Mouse (Mus musculus) A20 (cell line): ENCODE data around the gene Insc.

ENCODE experiments used
- DNase-seq: peaks from one replicate; pipeline ENCODE4 v3.0.0-alpha.2; 2011; ENCODE audit warnings: low read depth, low spot score

The Insc gene

DNA sequence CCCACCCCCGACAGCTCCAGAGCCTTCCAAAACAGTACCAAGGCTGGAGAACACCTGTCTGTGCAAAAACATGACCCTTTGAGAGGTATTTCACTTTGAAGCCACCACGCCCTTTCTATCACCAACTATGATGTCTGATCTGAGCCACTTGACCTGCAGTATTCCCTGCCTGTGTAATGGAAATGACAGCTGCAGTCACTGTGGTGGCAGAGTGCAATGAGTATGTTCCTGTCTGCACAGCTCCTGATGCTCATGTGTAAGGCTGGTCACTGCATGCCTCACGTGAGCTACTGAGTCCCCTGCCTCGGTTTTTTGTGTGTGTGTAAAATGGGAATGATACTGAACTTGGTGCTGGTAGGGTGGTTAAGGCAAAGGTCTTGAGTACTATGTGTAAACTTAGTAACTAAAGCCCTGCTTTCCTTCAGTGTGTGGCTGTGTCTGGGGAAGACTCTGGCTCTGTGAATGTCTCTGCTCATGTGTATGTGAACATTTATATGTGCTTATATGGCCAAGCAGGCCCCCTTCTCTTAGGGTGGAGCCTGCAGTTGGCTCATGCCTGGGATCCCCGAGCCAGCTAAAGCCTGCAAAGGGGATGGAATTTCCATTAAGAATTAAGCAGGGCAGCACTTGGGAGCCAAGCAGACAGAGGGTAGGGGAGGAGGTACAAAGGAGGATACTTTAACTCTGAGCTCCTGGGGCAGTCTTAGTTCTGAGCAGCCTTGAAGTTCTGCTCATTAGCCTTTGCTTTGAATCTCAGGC is at the start of gene Insc:
Gene Insc, plus strand, starts transcription at position 673 of the 759 bp plus-strand sequence.
- DNase-seq, result no peak

DNA sequence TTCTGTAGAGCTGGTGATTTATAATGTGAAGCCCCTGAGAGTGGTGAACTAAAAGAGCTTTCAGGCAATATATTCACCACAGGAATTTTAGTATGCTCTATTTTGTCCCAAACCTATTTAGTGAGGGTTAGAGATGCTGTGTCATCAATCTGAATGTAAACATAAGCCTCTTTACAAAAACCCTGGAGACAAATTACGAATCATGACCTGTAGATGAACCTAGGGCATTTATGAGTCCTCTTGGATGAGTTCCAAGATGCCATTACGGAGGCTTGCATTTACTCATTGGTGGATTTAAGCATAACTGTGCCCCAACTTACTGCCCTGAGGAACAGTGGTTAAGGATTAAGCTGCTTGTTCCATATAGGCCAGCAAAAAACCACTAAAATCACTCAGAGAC is 42.6 kb upstream of the Insc start:
- no peak for DNase-seq

DNA sequence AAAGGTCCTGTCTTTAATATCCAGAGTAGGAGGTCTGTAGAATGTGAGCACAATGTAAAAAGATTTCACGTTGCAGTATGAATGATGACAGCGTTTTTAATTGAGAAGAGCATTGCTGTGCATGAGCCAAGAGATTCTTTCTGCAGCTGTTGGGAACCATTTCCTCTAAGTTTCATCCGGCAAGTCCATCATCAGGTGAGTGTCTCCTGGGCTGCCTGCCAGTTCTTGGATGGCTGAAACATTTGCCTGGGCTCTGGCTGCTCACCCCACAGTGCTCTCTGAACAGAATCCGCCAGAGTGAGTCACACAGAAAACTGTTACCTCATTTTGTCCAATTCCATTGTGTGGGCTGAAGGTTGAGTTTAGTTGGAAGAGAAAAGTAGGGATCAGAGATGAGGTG is 36.8 kb upstream of the Insc start:
- no peak for DNase-seq

DNA sequence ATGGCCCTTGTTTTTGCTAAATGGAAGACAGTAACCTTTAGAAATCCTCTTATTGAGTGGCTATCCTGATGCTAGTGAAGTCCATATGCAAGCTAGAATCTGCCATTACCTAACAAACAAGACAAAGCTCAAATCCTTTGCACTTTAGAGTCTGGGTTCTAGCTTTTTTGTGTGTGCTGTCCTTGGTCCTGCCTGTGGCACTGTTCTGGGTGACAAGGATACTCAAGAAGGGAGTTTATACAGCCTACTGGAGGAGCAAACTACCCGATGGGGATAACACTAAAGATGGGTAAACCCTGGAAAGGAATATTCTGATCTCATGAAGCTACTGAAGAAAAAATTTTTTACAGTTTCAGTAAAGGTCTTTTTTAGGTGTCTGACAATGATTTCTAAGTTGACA is 36.1 kb upstream of the Insc start:
- DNase-seq, result no peak

DNA sequence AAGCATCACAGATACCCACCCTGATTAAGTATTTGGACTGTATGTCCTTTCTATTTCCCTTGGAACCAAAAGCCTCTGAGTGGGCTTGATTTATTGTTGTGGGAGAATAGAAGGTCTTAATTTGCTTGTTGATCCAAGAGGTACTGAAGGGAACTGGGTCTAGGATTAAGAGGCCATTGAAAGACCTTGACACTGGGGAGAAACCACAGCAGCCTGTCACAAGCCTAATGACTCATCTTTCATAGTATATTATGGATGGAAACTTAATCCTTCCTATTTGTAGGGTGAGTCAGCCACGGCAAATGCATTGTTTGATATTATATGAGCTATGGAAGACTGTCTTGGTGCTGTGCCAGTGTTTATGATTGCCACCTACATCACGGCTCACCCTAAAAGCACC is 33.1 kb upstream of the Insc start:
- DNase-seq, result no peak

DNA sequence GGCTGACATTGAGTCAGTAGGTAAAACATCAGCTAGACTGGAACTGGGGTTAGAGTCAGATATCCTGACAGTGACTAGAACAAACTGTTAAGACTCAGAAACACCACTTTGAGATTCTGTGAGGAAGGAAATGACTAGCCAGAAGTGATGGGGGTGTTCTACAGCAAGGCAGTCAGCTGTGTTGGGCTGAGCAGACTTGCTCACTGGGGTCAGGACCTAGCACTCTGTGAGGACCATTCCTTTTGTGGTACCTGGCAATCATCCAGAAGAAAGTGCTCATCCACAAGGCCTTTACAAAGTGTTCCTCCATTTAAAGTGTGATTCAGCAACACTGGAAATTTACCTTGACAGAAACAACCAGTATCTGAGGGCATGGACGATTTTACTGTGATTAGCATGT is 31.0 kb upstream of the Insc start:
- no peak for DNase-seq

DNA sequence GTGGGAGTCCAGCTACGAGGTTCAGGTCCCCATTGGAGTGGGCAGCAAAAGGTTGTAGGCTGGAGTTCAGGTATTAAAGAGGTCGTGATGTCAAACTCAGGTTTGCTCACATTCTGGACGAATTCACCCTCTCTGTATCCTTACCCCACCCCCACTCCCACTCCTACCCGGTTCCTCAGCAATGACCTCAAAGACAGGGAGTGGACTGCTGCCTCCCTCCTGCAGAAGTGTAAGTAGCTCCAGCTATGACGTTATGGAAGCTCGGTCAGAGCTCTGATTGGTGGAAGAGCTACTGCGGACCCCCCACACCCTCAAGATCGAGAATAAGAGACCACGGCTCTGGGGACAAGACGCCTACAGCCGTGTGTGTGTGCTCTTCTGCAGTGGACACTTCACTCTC is 25.2 kb upstream of the Insc start, which contains the start of gene Calcb:
Gene Calcb, plus strand, starts transcription at position 344 of the 400 bp plus-strand sequence.
- no peak for DNase-seq

DNA sequence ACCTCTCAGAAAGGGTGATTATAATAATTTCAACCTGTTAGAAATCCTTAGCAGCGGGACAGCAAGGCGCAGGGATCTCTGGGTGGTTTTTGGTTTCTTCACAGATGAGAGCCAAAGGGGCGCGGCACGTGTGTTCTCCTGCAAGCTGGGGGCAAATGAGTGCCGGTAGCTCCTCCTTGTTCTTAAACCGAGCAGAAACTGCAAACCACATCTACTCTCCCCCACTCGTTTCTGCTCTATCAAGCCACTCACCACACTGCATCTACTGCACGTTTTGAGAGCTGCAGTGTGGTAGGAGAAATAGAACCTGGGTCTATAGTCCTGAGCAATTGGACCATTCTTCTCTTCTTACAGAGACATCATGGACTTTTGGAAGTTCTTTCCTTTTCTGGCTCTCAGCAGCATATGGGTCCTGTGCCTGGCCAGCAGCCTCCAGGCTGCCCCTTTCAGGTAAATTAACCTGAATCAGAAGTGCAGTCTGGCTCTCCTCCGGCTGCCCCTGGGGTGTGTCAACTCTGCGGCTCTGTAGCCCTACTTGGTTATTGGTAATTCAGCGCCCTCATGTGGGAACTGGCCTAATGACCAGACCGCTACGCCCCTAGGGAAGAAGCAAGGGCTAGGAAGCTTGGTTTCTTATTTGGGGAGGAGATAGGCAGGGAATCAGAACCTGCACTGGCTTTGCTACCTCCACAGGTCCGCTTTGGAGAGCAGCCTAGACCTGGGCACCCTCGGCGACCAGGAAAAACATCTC is 23.9 kb upstream of the Insc start:
- DNase-seq, result peak; percentile 49

DNA sequence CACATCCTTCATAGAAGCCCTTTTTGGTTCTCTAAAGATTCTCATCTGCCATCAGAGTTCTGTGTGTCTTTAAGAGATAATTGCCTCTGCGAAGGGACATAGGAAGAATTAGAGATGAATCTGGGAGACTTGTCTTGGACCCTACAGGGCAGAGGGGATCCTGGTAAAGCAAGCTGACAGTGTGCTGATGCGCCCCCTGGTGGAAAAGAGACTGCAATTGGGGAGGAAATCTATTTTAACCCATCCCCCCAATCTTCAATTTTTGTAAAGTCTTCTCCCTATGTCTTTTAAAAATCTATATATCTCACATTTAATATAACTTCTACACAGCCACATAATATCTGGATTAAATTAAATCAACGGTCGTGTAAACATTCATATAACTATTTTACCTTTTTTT is 13.8 kb upstream of the Insc start:
- peak; percentile 35 for DNase-seq

DNA sequence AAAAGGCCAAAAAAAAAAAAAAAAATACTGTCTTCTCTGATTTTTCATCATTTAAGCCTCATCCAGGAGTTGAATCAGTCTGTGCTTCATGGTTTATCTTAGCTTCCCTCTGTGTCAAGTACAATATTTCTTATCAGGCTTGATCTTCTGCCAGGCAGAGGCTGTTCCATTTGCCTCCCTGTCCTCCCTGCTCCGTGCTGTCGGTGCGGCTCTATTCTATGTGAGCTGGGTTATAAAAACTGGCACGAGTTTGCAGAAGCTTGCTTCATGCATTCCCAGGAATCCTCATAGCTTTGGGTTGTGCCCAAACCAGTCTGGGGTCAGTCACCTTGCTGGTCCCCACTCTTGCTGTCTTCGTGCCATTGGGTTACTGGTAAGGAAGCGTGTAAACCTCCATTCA is 12.3 kb upstream of the Insc start:
- DNase-seq, result no peak

DNA sequence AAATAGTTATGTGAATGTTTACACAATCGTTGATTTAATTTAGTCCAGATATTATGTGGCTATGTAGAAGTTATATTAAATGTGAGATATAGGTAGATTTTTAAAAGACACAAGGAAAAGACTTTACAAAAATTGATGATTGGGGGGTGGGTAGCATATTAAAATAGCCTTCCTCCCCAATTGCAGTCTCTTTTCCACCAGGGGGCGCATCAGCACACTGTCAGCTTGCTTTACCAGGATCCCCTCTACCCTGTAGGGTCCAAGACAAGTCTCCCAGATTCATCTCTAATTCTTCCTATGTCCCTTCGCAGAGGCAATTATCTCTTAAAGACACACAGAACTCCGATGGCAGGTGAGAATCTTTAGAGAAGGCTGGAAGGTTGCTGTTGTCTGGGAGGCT is 11.8 kb upstream of the Insc start:
- peak; percentile 23 for DNase-seq

DNA sequence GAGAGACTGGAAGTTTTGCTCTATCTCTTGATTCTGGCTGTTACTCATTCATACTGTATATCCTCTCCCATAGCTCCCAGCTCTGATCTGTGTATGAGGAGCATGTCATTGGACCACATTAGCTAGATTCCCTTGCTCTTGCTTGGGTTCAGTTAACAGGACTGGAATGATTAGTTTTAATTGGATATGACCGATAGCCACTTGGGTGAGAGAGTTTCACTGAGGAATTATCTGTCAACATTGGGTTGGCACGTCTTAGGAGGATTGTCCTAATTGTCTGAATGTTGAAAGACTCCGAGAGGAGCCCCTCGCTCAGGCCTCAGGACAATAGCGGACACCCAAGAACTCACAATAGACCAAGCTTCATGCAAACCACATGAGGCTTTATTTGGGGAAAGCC is 7.2 kb upstream of the Insc start:
- DNase-seq, result no peak

DNA sequence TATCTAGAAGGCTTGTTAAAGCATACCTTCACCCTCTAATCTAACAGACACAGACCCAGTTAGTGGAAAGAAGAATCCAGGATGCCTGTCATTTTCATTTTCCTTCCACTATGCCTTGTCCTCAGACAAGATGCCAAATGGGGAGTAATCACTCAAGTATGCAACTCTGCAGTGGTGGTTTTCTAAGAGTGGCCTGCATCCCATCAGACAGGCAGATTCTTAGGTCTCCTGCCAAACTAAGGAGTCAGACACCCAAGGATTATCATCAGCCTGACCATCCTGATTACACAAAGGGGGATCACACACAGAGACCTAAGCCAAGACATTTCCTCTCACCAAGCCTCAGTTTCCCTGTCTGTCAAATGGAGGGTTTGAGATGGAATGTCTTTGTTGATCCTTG is 5.3 kb upstream of the Insc start:
- no peak for DNase-seq

DNA sequence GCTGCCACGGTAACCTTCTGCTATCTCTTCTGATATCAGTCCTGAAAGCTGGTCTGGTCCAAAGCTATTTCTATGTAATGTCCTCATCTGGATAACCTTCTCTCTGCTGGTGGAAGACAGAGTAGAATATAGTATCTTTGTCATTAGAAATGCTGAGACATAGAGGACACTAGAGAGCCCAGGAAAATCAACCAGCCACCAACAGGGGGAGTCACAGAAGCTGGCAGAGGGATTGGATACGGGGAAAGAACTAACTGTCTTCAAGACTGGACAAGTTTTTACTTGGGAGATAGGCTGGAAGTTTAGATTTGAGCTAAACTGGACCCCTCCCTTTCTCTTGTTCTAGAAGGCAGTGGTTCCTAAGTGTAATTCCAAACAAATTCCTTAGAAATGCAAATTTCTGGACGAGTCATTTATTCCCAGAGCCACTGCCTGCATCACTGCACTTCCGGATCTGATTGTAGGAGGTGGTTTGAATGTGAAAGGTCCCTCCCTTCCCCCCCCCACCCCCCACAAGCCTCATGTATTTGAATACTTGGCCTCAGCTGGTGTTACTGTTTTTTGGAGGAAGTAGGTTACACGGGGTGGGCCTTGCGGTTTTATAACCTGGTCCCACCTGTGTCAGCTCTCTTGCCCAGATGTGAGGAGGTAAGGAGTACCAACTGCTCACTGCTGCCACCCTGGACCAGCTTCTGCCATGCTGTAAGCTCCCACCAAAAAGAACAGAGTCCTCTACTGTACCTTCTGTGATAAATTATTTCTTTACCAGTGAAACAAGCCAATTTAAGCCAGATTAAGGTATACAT is 2.9 kb upstream of the Insc start:
- DNase-seq, result peak; percentile 76

DNA sequence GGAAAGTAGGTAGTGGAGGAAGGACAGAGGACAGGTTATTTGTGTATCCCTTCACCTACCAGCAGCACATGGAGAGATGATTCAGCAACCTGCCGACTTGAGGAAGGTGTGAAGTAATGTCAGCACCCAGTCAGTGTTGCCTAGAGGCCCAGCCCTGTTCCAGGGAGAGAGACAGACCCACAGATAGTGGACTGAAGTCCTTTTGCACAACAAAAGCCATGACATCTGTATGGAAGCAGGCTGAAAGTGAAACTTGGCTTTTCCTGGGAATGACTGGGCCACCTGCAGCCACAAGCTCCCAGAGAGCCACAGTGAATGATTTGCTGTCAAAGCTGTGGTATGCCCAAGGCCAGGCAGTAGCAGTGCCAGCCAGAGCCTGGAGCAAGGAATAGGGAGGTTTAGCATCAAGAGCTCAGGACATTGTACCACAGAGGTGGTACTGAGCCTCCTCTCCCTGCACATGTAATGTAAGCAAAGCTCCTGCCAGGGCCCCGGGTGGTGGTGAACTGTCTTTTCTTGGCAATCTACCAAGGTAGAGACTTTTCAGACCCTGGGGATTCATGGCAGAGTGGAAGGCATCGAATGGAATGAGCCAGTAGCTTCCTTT is 1.2 kb downstream of the Insc start:
- no peak for DNase-seq

DNA sequence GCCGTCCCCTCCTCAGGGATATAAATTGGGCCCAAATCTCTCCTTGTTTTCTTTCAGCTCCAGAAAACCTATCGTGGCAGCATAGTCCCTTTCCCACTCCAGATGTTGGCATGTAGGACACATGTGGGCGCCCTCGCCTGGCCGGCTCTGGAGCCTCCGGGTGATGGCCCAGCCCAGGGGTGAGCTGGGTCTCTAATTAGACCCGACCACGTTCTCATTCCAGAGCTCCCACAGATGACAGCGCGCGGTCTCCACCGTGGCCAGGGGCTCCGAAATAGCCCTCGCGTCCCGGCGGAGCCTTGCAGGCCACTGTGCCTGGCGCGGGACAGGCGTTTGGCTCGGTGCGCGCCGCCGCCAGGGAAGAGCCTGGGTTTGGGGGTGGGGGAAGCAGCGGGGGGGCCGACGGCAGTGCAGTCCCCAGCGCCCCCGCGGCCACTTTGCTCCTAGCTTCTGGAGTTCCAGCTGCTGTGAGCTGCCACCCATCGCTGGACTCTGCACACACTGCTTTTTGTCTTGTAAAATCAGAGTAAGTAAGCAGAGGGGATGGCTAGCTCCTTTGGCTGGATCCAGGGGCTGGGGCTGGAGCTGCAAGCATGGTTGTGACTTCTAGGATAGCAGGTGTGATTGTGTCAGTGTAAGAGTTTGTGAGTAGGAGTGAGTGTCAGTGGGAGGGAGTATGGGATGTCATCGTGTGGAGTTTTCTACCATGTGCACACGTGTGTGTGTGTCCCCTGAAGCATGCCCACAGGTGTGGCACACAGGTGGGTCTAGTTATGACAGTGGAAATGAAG is 2.2 kb downstream of the Insc start:
- DNase-seq, result no peak

DNA sequence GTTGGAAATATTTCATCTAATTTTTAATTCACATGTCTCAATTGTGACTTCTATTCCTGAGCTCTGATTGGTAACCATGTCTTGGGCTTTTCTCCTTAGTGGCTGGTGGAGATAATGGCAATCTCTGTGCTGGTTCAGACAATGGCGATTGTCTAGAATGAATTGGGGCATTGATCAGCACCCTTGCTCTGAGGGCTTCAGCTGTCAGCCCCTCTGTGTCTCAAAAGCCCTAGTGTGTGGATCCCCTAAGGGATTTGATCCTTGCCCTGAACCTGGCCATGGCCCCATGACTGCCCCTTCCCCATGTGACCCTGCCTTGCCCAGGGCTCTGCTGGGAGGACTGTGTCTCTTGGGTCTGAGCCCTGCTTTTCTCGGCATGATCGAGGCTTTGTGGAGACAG is 4.1 kb downstream of the Insc start:
- no peak for DNase-seq

DNA sequence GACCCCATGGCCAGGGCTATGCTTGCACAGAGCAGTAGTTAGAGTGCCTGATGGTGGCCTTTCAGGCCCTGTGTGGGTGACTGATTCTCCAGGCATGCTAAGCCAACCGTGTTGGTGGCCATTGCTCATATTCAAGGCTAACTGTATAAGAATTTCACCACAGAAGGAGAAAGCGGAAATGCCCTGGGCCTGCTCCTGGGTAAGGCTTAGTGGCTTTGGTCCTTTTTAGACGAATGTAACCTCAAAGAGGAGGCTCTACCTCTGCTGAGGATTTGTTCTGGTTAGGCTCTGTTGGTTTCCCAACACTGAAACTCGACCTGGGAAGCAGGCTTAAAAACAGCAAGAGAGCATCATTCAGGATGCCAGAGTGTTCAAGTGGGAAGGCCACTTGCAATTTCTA is 4.7 kb downstream of the Insc start:
- no peak for DNase-seq

DNA sequence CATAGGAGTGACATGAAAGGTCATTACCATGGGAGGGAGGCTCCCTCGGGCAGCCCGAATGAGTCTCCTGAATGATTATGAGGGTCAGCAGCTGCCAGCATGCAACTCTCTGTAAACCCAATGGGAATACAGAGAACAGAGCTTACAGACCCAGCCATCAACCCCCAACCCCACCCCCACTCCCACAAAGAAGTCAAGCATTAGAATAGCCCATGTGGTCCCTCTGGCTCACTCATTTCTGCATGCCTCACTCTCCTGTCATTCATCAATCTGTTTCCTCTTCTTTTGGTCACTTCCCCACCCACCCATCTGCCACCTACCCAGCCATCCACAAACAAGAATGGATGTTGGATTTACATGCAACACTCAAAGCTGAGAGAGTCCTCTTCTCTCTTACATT is 10.0 kb downstream of the Insc start:
- DNase-seq, result no peak

DNA sequence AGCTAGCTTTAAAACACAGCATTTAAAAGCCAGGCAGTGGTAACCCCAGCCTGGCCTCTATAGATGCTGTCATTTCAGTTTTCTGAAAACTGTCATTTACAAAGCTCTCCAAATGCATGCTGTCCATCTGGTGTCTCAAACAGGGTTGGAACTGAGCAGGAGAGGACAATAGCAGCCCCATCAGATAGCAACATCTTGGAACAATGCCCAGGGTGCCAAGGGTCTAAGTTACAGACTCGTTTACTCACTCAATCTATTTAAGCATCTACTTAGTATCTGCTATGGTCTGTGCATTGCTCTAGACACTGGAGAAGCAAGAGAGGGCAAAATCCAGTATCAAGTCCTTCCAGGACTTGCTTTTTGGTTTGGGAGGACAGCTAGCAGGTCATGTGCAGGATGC is 10.7 kb downstream of the Insc start:
- DNase-seq, result no peak

DNA sequence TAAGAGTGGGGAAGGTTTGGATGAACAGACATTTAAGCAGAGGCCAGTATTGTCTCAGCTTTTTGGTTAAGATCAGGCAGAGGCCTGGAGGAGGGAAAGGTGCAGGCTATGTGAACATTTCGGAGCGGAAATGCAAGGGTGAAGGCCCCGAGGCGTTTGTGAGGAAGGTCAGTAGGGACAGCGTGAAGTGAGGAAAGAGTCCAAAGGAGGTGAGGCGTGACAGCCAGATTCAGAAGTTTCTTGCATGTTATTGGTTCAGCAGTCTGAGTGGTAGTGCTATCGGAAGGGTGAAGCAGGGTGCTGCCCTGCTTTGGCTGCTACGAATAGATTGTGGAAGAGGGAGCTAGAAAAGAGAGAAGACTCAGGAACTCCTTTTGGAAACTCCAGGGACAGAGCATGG is 11.1 kb downstream of the Insc start:
- no peak for DNase-seq
